Mouse (Mus musculus) midbrain, postnatal 0 days (tissue): Measurements from ENCODE around the gene Prkag2. TPM values are rescaled to one million over a fixed set of nuclear protein-coding genes. Genes with fewer than 3 reads are reported as not detected.

Source experiments
- ATAC-seq: fragments of 200-750 bp; cut with Nextera tagmentation; 2 replicates; pipeline ENCODE4 v1.8.0; 2017; ENCODE audit warnings: moderate number of reproducible peaks, mild to moderate bottlenecking, moderate TSS enrichment, moderate library complexity; ENCODE audit not compliant: low FRiP score
- DNase-seq: peaks from one replicate; pipeline ENCODE4 v3.0.0-alpha.2; 2015; ENCODE audit warnings: low spot score
- H3K27ac ChIP-seq: fragments of 300-500 bp; sonication (generic); 2 replicates; pipeline ENCODE4 v1.5.1; 2014; ENCODE audit warnings: low read depth, mild to moderate bottlenecking, low read length, mixed read lengths
- H3K27me3 ChIP-seq: fragments of 300-500 bp; sonication (generic); 2 replicates; pipeline ENCODE4 v1.6.1; 2014; ENCODE audit warnings: low read length, control low read depth, mixed read lengths; ENCODE audit not compliant: insufficient read depth
- H3K36me3 ChIP-seq: fragments of 300-500 bp; sonication (generic); 2 replicates; pipeline ENCODE4 v1.6.1; 2014; ENCODE audit warnings: low read length, control low read depth, mixed read lengths; ENCODE audit not compliant: insufficient read depth
- H3K4me1 ChIP-seq: fragments of 300-500 bp; sonication (generic); 2 replicates; pipeline ENCODE4 v1.6.1; 2014; ENCODE audit warnings: mild to moderate bottlenecking, control low read depth, antibody characterized with exemption, low read length, mixed read lengths; ENCODE audit not compliant: insufficient read depth
- H3K4me2 ChIP-seq: fragments of 300-500 bp; sonication (generic); 2 replicates; pipeline ENCODE4 v1.6.1; 2014; ENCODE audit warnings: low read depth, mild to moderate bottlenecking, low read length, mixed read lengths; ENCODE audit not compliant: poor library complexity, severe bottlenecking
- H3K4me3 ChIP-seq: fragments of 300-500 bp; sonication (generic); 2 replicates; pipeline ENCODE4 v1.5.1; 2014; ENCODE audit warnings: low read depth, mild to moderate bottlenecking, low read length, moderate library complexity
- H3K9ac ChIP-seq: fragments of 300-500 bp; sonication (generic); replicated peaks from 2 replicates; pipeline ENCODE4 v1.6.1; 2014; ENCODE audit warnings: mild to moderate bottlenecking, low read length, moderate library complexity, mixed read lengths; ENCODE audit not compliant: poor library complexity, severe bottlenecking
- H3K9me3 ChIP-seq: fragments of 300-500 bp; sonication (generic); 2 replicates; pipeline ENCODE4 v1.6.1; 2016; ENCODE audit warnings: low read length, control low read depth
- CTCF ChIP-seq: IDR thresholded peaks from 2 replicates; pipeline ENCODE4 v1.5.1; 2016; ENCODE audit warnings: antibody characterized with exemption, mild to moderate bottlenecking
- WGBS: fragments of 180-500 bp; shearing (Covaris S2); extraction: QIAGEN DNeasy Blood & Tissue Kit; methylation state at CpG from one replicate; pipeline ENCODE4 v1.1.7; 2014; 5-methylcytosine and 5-hydroxymethylcytosine counted together
- polyA plus RNA-seq: library from polyadenylated mRNA; unstranded; fragments of >200 nt; fragmentation: Nextera tagmentation; extraction: Ambion mirVana; gene quantifications from 2 replicates; pipeline ENCODE4 v1.2.1, GENCODE M21; 2015
- total RNA-seq: library from RNA; depleted of rRNA; stranded (reverse); fragments of >200 nt; gene quantifications from 2 replicates; pipeline ENCODE4 v1.2.3, GENCODE M21; 2014

Gene Prkag2
- total and polyA plus RNA-seq, 2 experiments from 2014 or later, result 51.6 to 103 TPM

DNA sequence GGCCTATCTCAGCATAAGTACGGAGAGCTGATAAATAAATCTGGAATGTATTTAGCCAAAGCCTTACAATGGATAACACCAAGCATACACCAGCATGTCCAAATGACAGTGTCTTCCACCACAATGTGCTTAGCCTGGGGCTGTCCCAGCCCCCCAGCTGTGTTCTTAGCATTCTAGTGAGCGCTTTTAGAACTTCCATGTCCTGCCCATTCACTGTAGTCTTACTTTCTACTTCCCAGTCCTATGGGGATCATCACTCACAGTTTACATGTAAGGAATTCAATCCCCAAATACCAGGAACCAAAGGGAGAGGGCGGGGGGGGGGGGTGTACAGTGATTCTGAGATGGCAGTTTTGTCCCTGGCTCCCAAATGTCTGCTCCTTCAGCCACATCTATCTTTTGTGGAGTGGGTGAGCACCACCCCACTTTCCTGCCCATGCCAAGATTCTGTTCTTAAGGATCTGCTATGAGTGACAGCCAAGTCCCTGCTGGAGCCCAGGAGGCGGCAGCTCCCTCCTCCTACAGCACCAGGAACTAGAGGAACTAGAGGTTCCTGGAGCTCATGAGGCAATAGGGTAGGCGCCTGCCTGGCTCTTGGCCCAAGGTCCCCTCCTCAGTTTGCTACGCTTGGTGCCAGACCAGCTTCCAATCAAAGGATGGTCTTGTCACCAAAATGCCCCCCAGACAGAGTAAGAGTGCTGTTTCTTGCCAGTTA is 11.0 kb downstream of the Prkag2 start:
- Histone ChIP-seq H3K4me1 (peaks cover 4% of the 10 kb centered on the region; the same call in 1 of the 2 replicates), H3K4me2 (no peak overlapping the region), H3K9me3 (no peaks in the 10 kb centered on the region), H3K4me3 (no peak overlapping the region), H3K27ac (no peak overlapping the region), H3K9ac (no peak overlapping the region), H3K27me3 (no peaks in the 10 kb centered on the region), H3K36me3 (no peaks in the 10 kb centered on the region)
- TF ChIP-seq CTCF, result no peak
- DNase-seq (no peak), ATAC-seq (no peak)
- WGBS, result 78% methylated on average over 6 of the region's 6 CpGs

DNA sequence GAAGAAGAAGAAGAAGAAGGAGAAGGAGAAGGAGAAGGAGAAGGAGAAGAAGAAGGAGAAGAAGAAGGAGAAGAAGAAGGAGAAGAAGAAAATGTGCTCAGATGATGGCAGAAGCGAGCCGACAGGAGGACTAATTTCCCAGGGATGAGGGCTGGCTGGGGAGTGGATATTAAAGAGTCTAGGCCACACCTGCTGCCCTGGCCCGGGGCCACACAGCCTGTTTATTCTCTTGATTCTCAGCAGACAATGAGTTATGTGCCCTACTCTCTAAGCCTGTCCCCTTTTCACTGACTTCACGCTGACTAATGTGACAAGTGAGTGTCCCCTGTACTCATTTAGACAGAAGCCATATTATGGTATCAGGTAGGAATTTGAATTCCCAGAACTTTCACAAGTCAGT is 11.8 kb downstream of the Prkag2 start:
- no peaks in the 10 kb centered on the region for H3K36me3 ChIP-seq
- no peaks in the 10 kb centered on the region for H3K27me3 ChIP-seq
- ATAC-seq (no peak), DNase-seq (no peak)
- H3K4me1 ChIP-seq, result peaks cover 4% of the 10 kb centered on the region; the same call in 1 of the 2 replicates
- no peaks in the 10 kb centered on the region for H3K9me3 ChIP-seq
- WGBS, result 72% methylated on average over 4 of the region's 4 CpGs
- H3K9ac ChIP-seq, result no peak overlapping the region
- H3K27ac ChIP-seq, result no peak overlapping the region
- H3K4me2 ChIP-seq, result no peak overlapping the region
- no peak overlapping the region for H3K4me3 ChIP-seq
- no peak for TF ChIP-seq CTCF

DNA sequence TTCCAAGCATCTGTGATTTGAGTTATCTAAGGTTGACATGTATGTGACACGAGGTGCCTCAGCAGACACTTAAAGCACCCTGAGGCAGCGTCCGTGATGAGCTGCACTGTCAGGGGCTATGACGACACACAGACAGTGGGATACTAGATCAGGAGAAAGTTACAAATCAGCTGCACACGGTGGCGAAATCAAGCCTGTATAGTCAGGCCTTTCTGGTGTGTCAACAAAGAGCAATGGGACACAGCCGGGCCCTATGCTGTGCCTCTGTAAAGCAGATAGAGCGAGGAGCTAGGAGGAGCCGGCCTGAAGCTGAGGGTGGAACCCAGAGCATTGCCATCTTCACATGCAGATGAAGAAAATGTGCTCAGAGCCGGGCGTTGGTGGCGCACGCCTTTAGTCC is 12.3 kb downstream of the Prkag2 start:
- Histone ChIP-seq H3K4me1 (peaks cover 4% of the 10 kb centered on the region; the same call in 1 of the 2 replicates), H3K9me3 (no peaks in the 10 kb centered on the region), H3K27ac (no peak overlapping the region), H3K27me3 (no peaks in the 10 kb centered on the region), H3K4me3 (no peak overlapping the region), H3K9ac (no peak overlapping the region), H3K36me3 (no peaks in the 10 kb centered on the region), H3K4me2 (no peak overlapping the region)
- DNase-seq, result no peak
- TF ChIP-seq CTCF, result no peak
- WGBS, result 89% methylated on average over 13 of the region's 13 CpGs
- no peak for ATAC-seq

DNA sequence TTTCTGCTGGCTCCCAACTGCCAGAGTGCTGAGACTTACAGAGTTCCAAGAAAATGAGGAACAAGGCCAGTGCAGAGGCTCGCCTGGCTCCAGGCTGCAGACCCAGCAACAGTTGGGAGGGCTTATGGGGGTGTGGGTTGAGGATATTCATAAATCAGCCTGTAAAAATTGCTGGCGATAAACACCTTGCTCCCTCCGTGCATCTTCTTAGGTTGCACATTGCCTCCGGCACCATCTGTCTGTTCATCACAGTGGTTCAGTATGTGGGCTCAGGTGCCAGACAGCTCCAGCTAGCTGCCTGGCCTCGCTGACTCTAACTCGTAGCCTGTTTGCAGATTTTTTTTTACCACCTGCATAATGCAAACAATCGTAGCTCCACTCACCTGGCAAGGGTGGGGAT is 13.4 kb downstream of the Prkag2 start:
- peak overlapping the region; percentile 27; the same call in 1 of the 2 replicates for H3K27ac ChIP-seq
- no peak overlapping the region for H3K4me3 ChIP-seq
- no peaks in the 10 kb centered on the region for H3K36me3 ChIP-seq
- H3K4me1 ChIP-seq, result peaks cover 4% of the 10 kb centered on the region; the same call in 1 of the 2 replicates
- H3K9ac ChIP-seq, result no peak overlapping the region
- no peak for TF ChIP-seq CTCF
- H3K27me3 ChIP-seq, result no peaks in the 10 kb centered on the region
- ATAC-seq, result no peak
- H3K4me2 ChIP-seq, result no peak overlapping the region
- no peaks in the 10 kb centered on the region for H3K9me3 ChIP-seq
- DNase-seq, result peak; percentile 70
- 82% methylated on average over 7 of the region's 7 CpGs for WGBS

DNA sequence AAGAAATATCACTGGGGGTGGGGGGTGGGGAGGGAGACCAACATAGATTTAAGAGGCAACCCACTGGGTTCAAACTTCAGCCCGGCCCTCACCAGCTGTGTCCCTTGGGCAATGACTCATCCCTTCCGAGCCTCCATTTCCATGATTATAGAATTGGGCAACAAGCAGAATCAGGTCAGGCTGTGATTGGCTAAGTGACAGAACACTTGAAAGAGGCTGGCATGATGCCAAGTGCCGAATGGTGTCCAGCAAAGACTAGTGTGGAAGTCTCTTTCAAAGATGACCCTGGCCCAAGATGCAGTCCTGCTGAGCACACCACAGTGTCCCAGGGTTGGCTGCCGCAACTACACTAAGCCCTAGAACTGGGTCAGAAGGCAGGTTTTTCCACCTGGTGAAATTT is 14.2 kb downstream of the Prkag2 start:
- ATAC-seq, result no peak
- no peak for TF ChIP-seq CTCF
- Histone ChIP-seq H3K9ac (no peak overlapping the region), H3K27me3 (no peaks in the 10 kb centered on the region), H3K36me3 (no peaks in the 10 kb centered on the region), H3K4me1 (peaks cover 4% of the 10 kb centered on the region; the same call in 1 of the 2 replicates), H3K4me2 (no peak overlapping the region), H3K9me3 (no peaks in the 10 kb centered on the region), H3K27ac (peak overlapping the region; percentile 27; the same call in 1 of the 2 replicates), H3K4me3 (no peak overlapping the region)
- 26% methylated on average over 4 of the region's 4 CpGs for WGBS
- DNase-seq, result peak; percentile 88

DNA sequence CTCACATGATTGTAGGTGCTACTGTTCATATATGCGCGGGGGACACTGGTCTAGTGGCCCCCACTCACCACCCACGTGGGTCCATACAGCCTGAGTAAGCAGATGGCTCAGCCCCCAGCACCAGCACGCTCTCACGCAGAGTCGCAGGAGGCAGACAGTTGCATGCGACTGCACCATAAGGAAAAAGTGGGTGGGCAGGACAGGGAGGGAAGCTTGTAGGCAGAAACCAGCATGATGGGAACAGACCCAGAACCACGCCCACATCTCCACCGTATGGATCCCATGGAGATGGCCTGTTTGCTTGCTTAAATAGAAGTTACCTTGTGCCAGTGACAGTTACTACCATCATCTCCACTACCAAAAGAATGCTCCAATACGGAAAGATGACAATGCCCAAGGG is 15.3 kb downstream of the Prkag2 start:
- Histone ChIP-seq H3K4me1 (peaks cover 4% of the 10 kb centered on the region; the same call in 1 of the 2 replicates), H3K9ac (no peak overlapping the region), H3K36me3 (no peaks in the 10 kb centered on the region), H3K4me2 (no peak overlapping the region), H3K27ac (no peak overlapping the region), H3K27me3 (no peaks in the 10 kb centered on the region), H3K4me3 (no peak overlapping the region), H3K9me3 (no peaks in the 10 kb centered on the region)
- TF ChIP-seq CTCF, result no peak
- DNase-seq (no peak), ATAC-seq (no peak)
- whole genome bisulfite sequencing, result 92% methylated on average over 10 of the region's 10 CpGs
